Mouse (Mus musculus) gastrocnemius, postnatal 14 days (tissue): ENCODE measurements at regions not wholly inside any gene's neighbourhood (a gene's known extent, or its start where the extent isn't known, plus 50 kb on each side); places are given as distances from the start of the nearest gene placed in this dataset.

ENCODE experiments used
- DNase-seq: peaks from one replicate; pipeline ENCODE4 v3.0.0; 2021; ENCODE audit warnings: mixed read lengths
- intact Hi-C: fragments of 180-260 bp; cut with DNase I; formaldehyde crosslinking; loops from one replicate; pipeline ENCODE4 v1.15.1; 2025; ENCODE audit warnings: low total_unique reads

GRCm38 (mm10) chr1:164637901-164638462 is 158.5 kb upstream of the Dpt start:
- intact Hi-C loops, result no loop called here
- DNase-seq, result no peak

- intact Hi-C loops, result no loop called here
- peak; percentile 28 for DNase-seq
These were observed 164.8 kb upstream of the Dpt start for GRCm38 (mm10) chr1:164631679-164632078.

- intact Hi-C loops, result no loop called here
- no peak for DNase-seq
These were observed 167.6 kb upstream of the Dpt start for GRCm38 (mm10) chr1:164628840-164629239.

GRCm38 (mm10) chr1:164622946-164623345 is 164.8 kb upstream of the Atp1b1 start:
- DNase-seq, result no peak
- intact Hi-C loops, result no loop called here

- no peak for DNase-seq
These were observed 164.3 kb upstream of the Atp1b1 start for GRCm38 (mm10) chr1:164622417-164622816.

GRCm38 (mm10) chr1:164620129-164620528 is 162.0 kb upstream of the Atp1b1 start:
- DNase-seq, result no peak
- intact Hi-C loops, result no loop called here

More at GRCm38 (mm10) chr1:164622417-164622816, 164.3 kb upstream of the Atp1b1 start:
- intact Hi-C loops, result no loop called here

- no peak for DNase-seq
- intact Hi-C loops, result no loop called here
These were observed 159.7 kb upstream of the Atp1b1 start for GRCm38 (mm10) chr1:164617871-164618270.

GRCm38 (mm10) chr1:164607061-164607460 is 148.9 kb upstream of the Atp1b1 start:
- intact Hi-C loops, result no loop called here
- no peak for DNase-seq

GRCm38 (mm10) chr1:164606141-164606754 is 148.1 kb upstream of the Atp1b1 start:
- no peak for DNase-seq
- intact Hi-C loops, result no loop called here

- DNase-seq, result no peak
- intact Hi-C loops, result no loop called here
These were observed 145.3 kb upstream of the Atp1b1 start for GRCm38 (mm10) chr1:164603433-164603832.

- DNase-seq, result no peak
- intact Hi-C loops, result no loop called here
These were observed 144.4 kb upstream of the Atp1b1 start for GRCm38 (mm10) chr1:164602568-164602967.

- intact Hi-C loops, result no loop called here
- DNase-seq, result no peak
These were observed 132.1 kb upstream of the Atp1b1 start for GRCm38 (mm10) chr1:164590205-164590613.

- intact Hi-C loops, result no loop called here
- DNase-seq, result no peak
These were observed 128.2 kb upstream of the Atp1b1 start for GRCm38 (mm10) chr1:164586066-164586989.

GRCm38 (mm10) chr1:164576856-164577489 is 118.8 kb upstream of the Atp1b1 start:
- intact Hi-C loops, result no loop called here
- DNase-seq, result no peak

GRCm38 (mm10) chr1:164573639-164574038 is 115.5 kb upstream of the Atp1b1 start:
- no peak for DNase-seq
- intact Hi-C loops, result no loop called here

GRCm38 (mm10) chr1:164572183-164572582 is 114.0 kb upstream of the Atp1b1 start:
- intact Hi-C loops, result no loop called here

GRCm38 (mm10) chr1:164571496-164572078 is 113.4 kb upstream of the Atp1b1 start:
- intact Hi-C loops, result no loop called here
- DNase-seq, result no peak

More at GRCm38 (mm10) chr1:164572183-164572582, 114.0 kb upstream of the Atp1b1 start:
- DNase-seq, result no peak

GRCm38 (mm10) chr1:164564847-164565246 is 106.7 kb upstream of the Atp1b1 start:
- intact Hi-C loops, result no loop called here
- no peak for DNase-seq

- intact Hi-C loops, result no loop called here
- DNase-seq, result no peak
These were observed 101.5 kb upstream of the Atp1b1 start for GRCm38 (mm10) chr1:164559546-164560228.
